Mouse (Mus musculus) neural tube, embryonic 11.5 days (tissue): ENCODE data around the gene Msi2. TPM values are rescaled to one million over a fixed set of nuclear protein-coding genes. Genes with fewer than 3 reads are reported as not detected.

Source experiments
- ATAC-seq: fragments of 200-750 bp; cut with Nextera tagmentation; 2 replicates; pipeline ENCODE4 v1.8.0; 2017; ENCODE audit warnings: moderate number of reproducible peaks, mild to moderate bottlenecking, moderate TSS enrichment, moderate library complexity; ENCODE audit not compliant: insufficient read depth, low FRiP score, low TSS enrichment
- DNase-seq: peaks from one replicate; pipeline ENCODE4 v3.0.0-alpha.2; 2015; ENCODE audit warnings: low spot score
- H3K27ac ChIP-seq: fragments of 300-500 bp; sonication (generic); 2 replicates; pipeline ENCODE4 v1.5.1; 2014; ENCODE audit warnings: low read depth, mild to moderate bottlenecking, low read length
- H3K27me3 ChIP-seq: fragments of 300-500 bp; sonication (generic); 2 replicates; pipeline ENCODE4 v1.6.1; 2014; ENCODE audit warnings: mild to moderate bottlenecking, low read length, mixed read lengths; ENCODE audit not compliant: control insufficient read depth, insufficient read depth
- H3K36me3 ChIP-seq: fragments of 300-500 bp; sonication (generic); 2 replicates; pipeline ENCODE4 v1.6.1; 2014; ENCODE audit warnings: mild to moderate bottlenecking, low read length, moderate library complexity, mixed read lengths; ENCODE audit not compliant: control insufficient read depth, insufficient read depth
- H3K4me1 ChIP-seq: fragments of 300-500 bp; sonication (generic); 2 replicates; pipeline ENCODE4 v1.6.1; 2014; ENCODE audit warnings: low read length, mixed read lengths; ENCODE audit not compliant: control insufficient read depth, insufficient read depth
- H3K4me2 ChIP-seq: fragments of 300-500 bp; sonication (generic); 2 replicates; pipeline ENCODE4 v1.6.1; 2014; ENCODE audit warnings: low read depth, mild to moderate bottlenecking, moderate library complexity
- H3K4me3 ChIP-seq: fragments of 300-500 bp; sonication (generic); 2 replicates; pipeline ENCODE4 v1.5.1; 2014; ENCODE audit warnings: low read depth, low read length
- H3K9ac ChIP-seq: fragments of 300-500 bp; sonication (generic); 2 replicates; pipeline ENCODE4 v1.6.1; 2014; ENCODE audit warnings: mild to moderate bottlenecking, low read length
- H3K9me3 ChIP-seq: fragments of 300-500 bp; sonication (generic); 2 replicates; pipeline ENCODE4 v1.6.1; 2016; ENCODE audit warnings: low read length; ENCODE audit not compliant: control insufficient read depth
- WGBS: fragments of 180-500 bp; shearing (Covaris S2); extraction: QIAGEN DNeasy Blood & Tissue Kit; methylation state at CpG from one replicate; pipeline ENCODE4 v1.1.7; 2014; 5-methylcytosine and 5-hydroxymethylcytosine counted together
- polyA plus RNA-seq: library from polyadenylated mRNA; unstranded; fragments of >200 nt; fragmentation: Nextera tagmentation; extraction: Ambion mirVana; gene quantifications from 2 replicates; pipeline ENCODE4 v1.2.1, GENCODE M21; 2014

The Msi2 gene
- polyA plus RNA-seq, 1 experiment from 2014 or later, result 20.6 TPM

GRCm38 (mm10) chr11:88660404-88660803 is 57.9 kb downstream of the Msi2 start:
- ATAC-seq (no peak), DNase-seq (no peak)
- H3K36me3 ChIP-seq, result peaks cover 6% of the 10 kb centered on the region; the same call in 1 of the 2 replicates
- no peaks in the 10 kb centered on the region for H3K4me1 ChIP-seq
- H3K4me2 ChIP-seq, result no peak overlapping the region
- H3K27ac ChIP-seq, result no peak overlapping the region
- H3K9me3 ChIP-seq, result no peaks in the 10 kb centered on the region
- no peaks in the 10 kb centered on the region for H3K27me3 ChIP-seq
- H3K9ac ChIP-seq, result no peak overlapping the region
- 88% methylated on average over 9 of the region's 9 CpGs for whole genome bisulfite sequencing
- H3K4me3 ChIP-seq, result no peak overlapping the region

GRCm38 (mm10) chr11:88658926-88659325 is 59.4 kb downstream of the Msi2 start:
- Histone ChIP-seq H3K9me3 (no peaks in the 10 kb centered on the region), H3K27ac (no peak overlapping the region), H3K9ac (no peak overlapping the region), H3K36me3 (peaks cover 6% of the 10 kb centered on the region; the same call in 1 of the 2 replicates), H3K4me3 (no peak overlapping the region), H3K4me2 (no peak overlapping the region), H3K4me1 (no peaks in the 10 kb centered on the region), H3K27me3 (no peaks in the 10 kb centered on the region)
- DNase-seq, result no peak
- 89% methylated on average over 5 of the region's 5 CpGs for WGBS
- ATAC-seq, result no peak

- Histone ChIP-seq H3K9me3 (no peaks in the 10 kb centered on the region), H3K27me3 (no peaks in the 10 kb centered on the region), H3K4me3 (no peak overlapping the region), H3K36me3 (peaks cover 3% of the 10 kb centered on the region), H3K9ac (no peak overlapping the region), H3K27ac (no peak overlapping the region), H3K4me2 (no peak overlapping the region), H3K4me1 (0 out of 2 replicates have a peak, but pooled peaks cover under 1% of the 10 kb centered on the region)
- 89% methylated on average over 8 of the region's 8 CpGs for WGBS
- DNase-seq (no peak), ATAC-seq (no peak)
These were observed 62.5 kb downstream of the Msi2 start for GRCm38 (mm10) chr11:88655786-88656185.

GRCm38 (mm10) chr11:88655214-88655566 is 63.1 kb downstream of the Msi2 start:
- ATAC-seq, result no peak
- peaks cover 6% of the 10 kb centered on the region; the same call in 1 of the 2 replicates for H3K4me1 ChIP-seq
- peaks cover 3% of the 10 kb centered on the region for H3K36me3 ChIP-seq

GRCm38 (mm10) chr11:88654391-88655213 is 63.7 kb downstream of the Msi2 start:
- Histone ChIP-seq H3K9ac (no peak overlapping the region), H3K4me2 (no peak overlapping the region), H3K27ac (no peak overlapping the region), H3K27me3 (no peaks in the 10 kb centered on the region), H3K4me1 (peaks cover 6% of the 10 kb centered on the region; the same call in 1 of the 2 replicates), H3K36me3 (peaks cover 3% of the 10 kb centered on the region), H3K9me3 (no peaks in the 10 kb centered on the region), H3K4me3 (no peak overlapping the region)
- WGBS, result 87% methylated on average over 18 of the region's 18 CpGs
- no peak for ATAC-seq
- DNase-seq, result no peak

More at GRCm38 (mm10) chr11:88655214-88655566, 63.1 kb downstream of the Msi2 start:
- Histone ChIP-seq H3K9me3 (no peaks in the 10 kb centered on the region), H3K4me3 (no peak overlapping the region), H3K27me3 (no peaks in the 10 kb centered on the region), H3K4me2 (no peak overlapping the region), H3K9ac (no peak overlapping the region), H3K27ac (no peak overlapping the region)
- no peak for DNase-seq
- 87% methylated on average over 3 of the region's 3 CpGs for WGBS

- H3K36me3 ChIP-seq, result no peaks in the 10 kb centered on the region; the same call in 1 of the 2 replicates
- no peak overlapping the region for H3K4me2 ChIP-seq
- no peak for DNase-seq
- no peak overlapping the region for H3K27ac ChIP-seq
- 69% methylated on average over 4 of the region's 4 CpGs for WGBS
- H3K4me1 ChIP-seq, result peaks cover 26% of the 10 kb centered on the region
- H3K27me3 ChIP-seq, result no peaks in the 10 kb centered on the region
- no peaks in the 10 kb centered on the region for H3K9me3 ChIP-seq
- H3K4me3 ChIP-seq, result no peak overlapping the region
- ATAC-seq, result no peak
- no peak overlapping the region for H3K9ac ChIP-seq
These were observed 68.0 kb downstream of the Msi2 start for GRCm38 (mm10) chr11:88650275-88650674.

GRCm38 (mm10) chr11:88649009-88649408 is 69.3 kb downstream of the Msi2 start:
- Histone ChIP-seq H3K9ac (no peak overlapping the region), H3K36me3 (no peaks in the 10 kb centered on the region; the same call in 1 of the 2 replicates), H3K27me3 (no peaks in the 10 kb centered on the region)

GRCm38 (mm10) chr11:88648407-88648806 is 69.9 kb downstream of the Msi2 start:
- 61% methylated on average over 5 of the region's 5 CpGs for WGBS
- Histone ChIP-seq H3K27me3 (no peaks in the 10 kb centered on the region), H3K4me3 (no peak overlapping the region), H3K9me3 (no peaks in the 10 kb centered on the region), H3K36me3 (no peaks in the 10 kb centered on the region; the same call in 1 of the 2 replicates), H3K9ac (no peak overlapping the region), H3K4me2 (no peak overlapping the region), H3K4me1 (peaks cover 35% of the 10 kb centered on the region), H3K27ac (0 out of 2 replicates have a peak overlapping the region, but pooled peaks have one; percentile 24)
- ATAC-seq (no peak), DNase-seq (no peak)

More at GRCm38 (mm10) chr11:88649009-88649408, 69.3 kb downstream of the Msi2 start:
- 66% methylated on average over 2 of the region's 2 CpGs for WGBS
- no peak overlapping the region for H3K27ac ChIP-seq
- ATAC-seq, result no peak
- no peak overlapping the region for H3K4me2 ChIP-seq
- H3K4me1 ChIP-seq, result peaks cover 35% of the 10 kb centered on the region
- no peaks in the 10 kb centered on the region for H3K9me3 ChIP-seq
- no peak for DNase-seq
- no peak overlapping the region for H3K4me3 ChIP-seq

- peaks cover 3% of the 10 kb centered on the region; the same call in 1 of the 2 replicates for H3K36me3 ChIP-seq
- no peak for ATAC-seq
- H3K9ac ChIP-seq, result no peak overlapping the region
- no peak overlapping the region for H3K4me2 ChIP-seq
- no peak for DNase-seq
- H3K4me3 ChIP-seq, result no peak overlapping the region
- no peaks in the 10 kb centered on the region for H3K27me3 ChIP-seq
- peaks cover 35% of the 10 kb centered on the region for H3K4me1 ChIP-seq
- 92% methylated on average over 6 of the region's 6 CpGs for WGBS
- no peak overlapping the region for H3K27ac ChIP-seq
- H3K9me3 ChIP-seq, result no peaks in the 10 kb centered on the region
These were observed 71.8 kb downstream of the Msi2 start for GRCm38 (mm10) chr11:88646493-88646892.
